Mouse (Mus musculus) kidney, embryonic 16.5 days (tissue): ENCODE data around the gene Tmem102. TPM values are rescaled to one million over a fixed set of nuclear protein-coding genes. Genes with fewer than 3 reads are reported as not detected.

ENCODE experiments used
- ATAC-seq: fragments of 200-750 bp; cut with Nextera tagmentation; 2 replicates; pipeline ENCODE4 v1.8.0; 2017; ENCODE audit warnings: moderate TSS enrichment; ENCODE audit not compliant: low FRiP score, low TSS enrichment
- H3K27ac ChIP-seq: fragments of 300-500 bp; sonication (generic); 2 replicates; pipeline ENCODE4 v1.5.1; 2014; ENCODE audit warnings: low read length
- H3K27me3 ChIP-seq: fragments of 300-500 bp; sonication (generic); 2 replicates; pipeline ENCODE4 v1.6.1; 2014; ENCODE audit warnings: low read length, control low read depth, mixed read lengths; ENCODE audit not compliant: insufficient read depth
- H3K36me3 ChIP-seq: fragments of 300-500 bp; sonication (generic); 2 replicates; pipeline ENCODE4 v1.6.1; 2014; ENCODE audit warnings: low read length, control low read depth, mixed read lengths; ENCODE audit not compliant: insufficient read depth
- H3K4me1 ChIP-seq: fragments of 300-500 bp; sonication (generic); 2 replicates; pipeline ENCODE4 v1.6.1; 2014; ENCODE audit warnings: low read length, control low read depth, mixed read lengths; ENCODE audit not compliant: insufficient read depth
- H3K4me2 ChIP-seq: fragments of 300-500 bp; sonication (generic); replicated peaks from 2 replicates; pipeline ENCODE4 v1.6.1; 2014; ENCODE audit warnings: low read depth, low read length
- H3K4me3 ChIP-seq: fragments of 300-500 bp; sonication (generic); 2 replicates; pipeline ENCODE4 v1.5.1; 2014; ENCODE audit warnings: mild to moderate bottlenecking, low read length
- H3K9ac ChIP-seq: fragments of 300-500 bp; sonication (generic); replicated peaks from 2 replicates; pipeline ENCODE4 v1.6.1; 2014; ENCODE audit warnings: low read length
- H3K9me3 ChIP-seq: fragments of 300-500 bp; sonication (generic); 2 replicates; pipeline ENCODE4 v1.6.1; 2016; ENCODE audit warnings: low read length, control low read depth
- WGBS: fragments of 180-500 bp; shearing (Covaris S2); extraction: QIAGEN DNeasy Blood & Tissue Kit; methylation state at CpG from one replicate; pipeline ENCODE4 v1.1.7; 2014; 5-methylcytosine and 5-hydroxymethylcytosine counted together
- polyA plus RNA-seq: library from polyadenylated mRNA; unstranded; fragments of >200 nt; fragmentation: Nextera tagmentation; extraction: Ambion mirVana; gene quantifications from 2 replicates; pipeline ENCODE4 v1.2.1, GENCODE M21; 2015

The Tmem102 gene
- polyA plus RNA-seq, 1 experiment from 2014 or later: 10.2 TPM

DNA sequence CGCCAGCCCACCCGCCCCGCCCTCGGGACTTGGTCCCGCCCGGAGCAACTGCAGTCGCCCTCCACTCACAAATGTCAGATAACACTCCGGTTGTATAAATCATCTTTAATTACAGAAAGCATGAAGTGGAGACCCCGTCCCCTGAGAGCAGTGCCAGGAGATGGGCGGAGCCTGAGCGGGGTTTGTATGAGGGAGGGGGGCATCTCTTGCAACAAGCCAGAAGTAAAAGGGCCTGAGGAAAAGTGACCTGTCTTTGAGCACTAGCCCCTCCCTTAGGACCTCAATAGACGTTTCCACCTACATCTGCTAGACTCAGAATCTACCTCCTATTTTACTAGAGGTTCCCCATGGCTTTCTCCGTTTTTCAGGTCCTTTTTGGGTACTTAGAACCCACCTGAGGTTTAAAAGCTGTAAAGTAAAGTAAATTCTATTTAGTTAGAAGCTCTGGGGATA lies 9.4 kb downstream of the Tmem102 start:
- Histone ChIP-seq H3K9ac (peak overlapping the region; percentile 73), H3K4me3 (peak overlapping the region; percentile 62), H3K4me2 (peak overlapping the region; percentile 96), H3K27me3 (peaks cover 5% of the 10 kb centered on the region; the same call in 1 of the 2 replicates), H3K4me1 (peaks cover 25% of the 10 kb centered on the region), H3K36me3 (no peaks in the 10 kb centered on the region), H3K27ac (no peak overlapping the region), H3K9me3 (no peaks in the 10 kb centered on the region)
- ATAC-seq: no peak
- WGBS: 2% methylated on average over 13 of the region's 13 CpGs

DNA sequence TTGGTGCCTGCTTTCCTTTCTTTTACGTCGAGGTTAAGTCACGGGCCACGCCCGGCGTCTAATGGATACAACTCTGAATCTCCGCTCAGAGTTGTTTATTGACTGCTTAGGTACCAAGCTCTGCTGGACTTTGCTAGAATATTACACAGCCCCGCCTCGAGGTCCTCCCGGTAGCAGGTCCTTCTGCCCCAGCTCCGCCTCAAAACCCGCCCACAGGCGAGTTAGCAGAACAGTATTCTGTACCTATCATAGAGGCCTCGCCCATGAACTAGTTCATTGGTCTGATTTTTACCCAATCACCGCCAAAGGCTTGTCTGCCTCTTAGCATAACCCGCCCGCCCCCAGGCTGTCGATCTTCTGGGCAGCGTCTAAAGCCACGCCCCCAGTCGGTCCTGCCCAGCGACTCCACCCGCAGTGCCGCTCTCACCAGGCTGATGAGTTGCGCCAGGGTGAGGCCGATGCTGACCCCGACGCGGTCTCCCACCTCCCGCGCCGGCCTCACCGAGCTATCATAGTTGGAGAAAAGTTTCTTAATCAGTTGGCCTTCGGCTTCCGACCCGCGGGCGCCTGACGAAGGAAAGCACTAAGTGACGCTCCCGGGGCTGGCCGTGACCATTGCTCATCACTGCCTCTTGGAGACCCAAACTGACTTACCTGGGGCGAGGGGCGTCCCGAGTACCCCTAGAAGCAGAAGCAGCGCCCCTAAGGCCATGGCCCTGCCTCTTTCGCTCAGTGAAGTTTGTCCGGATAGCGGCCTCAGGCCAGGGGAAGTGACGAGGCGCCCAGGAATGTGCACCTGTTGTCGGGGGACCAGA lies 10.0 kb downstream of the Tmem102 start, which contains the start of gene Chrnb1:
Chrnb1 (minus strand) TSS at position 776 of the 815 bp plus-strand sequence.
- no peaks in the 10 kb centered on the region for H3K9me3 ChIP-seq
- 2% methylated on average over 52 of the region's 52 CpGs for WGBS
- H3K4me2 ChIP-seq: peak within 1 kb of the TSS; percentile 96
- peaks cover 20% of the 10 kb centered on the region for H3K4me1 ChIP-seq
- peak within 1 kb of the TSS; percentile 62 for H3K4me3 ChIP-seq
- no peaks in the 10 kb centered on the region for H3K36me3 ChIP-seq
- peak; percentile 97 for ATAC-seq
- 0 out of 2 replicates have a peak within 1 kb of the TSS, but pooled peaks have one; percentile 43 for H3K27ac ChIP-seq
- H3K9ac ChIP-seq: peak within 1 kb of the TSS; percentile 73
- peaks cover 5% of the 10 kb centered on the region; the same call in 1 of the 2 replicates for H3K27me3 ChIP-seq

DNA sequence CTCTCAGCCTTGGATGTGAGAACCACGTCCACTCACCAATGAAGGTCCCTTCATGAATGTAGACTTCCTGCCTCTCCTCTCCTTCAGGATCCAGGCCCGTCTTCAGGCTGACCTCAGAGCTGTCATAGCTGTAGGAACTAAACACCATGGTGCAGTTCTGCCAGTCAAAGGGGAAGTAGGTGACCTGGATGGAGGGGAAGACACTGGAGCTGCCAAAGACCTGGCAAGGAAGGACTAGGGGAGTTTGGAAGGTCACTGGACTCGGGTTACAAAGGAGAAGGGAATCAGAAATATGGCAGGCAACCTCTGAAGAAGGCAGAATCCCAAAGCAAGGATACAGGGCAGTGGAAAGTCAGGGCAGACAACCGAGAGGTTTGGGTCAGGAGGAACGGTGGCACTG lies 12.0 kb downstream of the Tmem102 start:
- no peaks in the 10 kb centered on the region for H3K9me3 ChIP-seq
- H3K27me3 ChIP-seq: peaks cover 5% of the 10 kb centered on the region; the same call in 1 of the 2 replicates
- ATAC-seq: no peak
- no peak overlapping the region for H3K4me2 ChIP-seq
- 53% methylated on average over 5 of the region's 5 CpGs for WGBS
- H3K27ac ChIP-seq: no peak overlapping the region
- H3K36me3 ChIP-seq: no peaks in the 10 kb centered on the region
- no peak overlapping the region for H3K9ac ChIP-seq
- peaks cover 6% of the 10 kb centered on the region; the same call in 1 of the 2 replicates for H3K4me1 ChIP-seq
- H3K4me3 ChIP-seq: no peak overlapping the region

DNA sequence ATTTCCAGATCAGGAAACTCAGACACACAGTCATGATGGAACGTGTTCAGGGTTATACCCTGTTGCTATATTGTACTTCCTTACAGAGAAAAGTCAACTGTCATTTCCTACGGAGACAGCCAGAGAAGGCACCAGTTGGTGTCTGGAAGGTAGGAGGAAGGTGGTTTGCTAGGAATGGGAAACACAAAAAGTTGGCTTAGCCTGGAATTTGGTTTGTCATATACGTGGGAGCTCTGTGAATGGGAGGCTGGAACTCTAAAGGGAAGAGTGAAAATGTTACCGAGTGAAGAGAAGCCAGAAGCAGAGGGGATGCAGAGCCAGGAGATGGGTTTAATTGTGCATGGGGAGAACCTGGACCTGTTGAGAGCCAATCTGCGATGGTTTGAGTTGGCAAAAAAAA lies 14.0 kb downstream of the Tmem102 start:
- H3K4me2 ChIP-seq: no peak overlapping the region
- peaks cover 6% of the 10 kb centered on the region; the same call in 1 of the 2 replicates for H3K4me1 ChIP-seq
- H3K36me3 ChIP-seq: no peaks in the 10 kb centered on the region
- no peak overlapping the region for H3K9ac ChIP-seq
- 73% methylated on average over 5 of the region's 5 CpGs for WGBS
- no peak overlapping the region for H3K4me3 ChIP-seq
- ATAC-seq: no peak
- no peaks in the 10 kb centered on the region; the same call in 1 of the 2 replicates for H3K27me3 ChIP-seq
- H3K27ac ChIP-seq: no peak overlapping the region
- no peaks in the 10 kb centered on the region for H3K9me3 ChIP-seq

DNA sequence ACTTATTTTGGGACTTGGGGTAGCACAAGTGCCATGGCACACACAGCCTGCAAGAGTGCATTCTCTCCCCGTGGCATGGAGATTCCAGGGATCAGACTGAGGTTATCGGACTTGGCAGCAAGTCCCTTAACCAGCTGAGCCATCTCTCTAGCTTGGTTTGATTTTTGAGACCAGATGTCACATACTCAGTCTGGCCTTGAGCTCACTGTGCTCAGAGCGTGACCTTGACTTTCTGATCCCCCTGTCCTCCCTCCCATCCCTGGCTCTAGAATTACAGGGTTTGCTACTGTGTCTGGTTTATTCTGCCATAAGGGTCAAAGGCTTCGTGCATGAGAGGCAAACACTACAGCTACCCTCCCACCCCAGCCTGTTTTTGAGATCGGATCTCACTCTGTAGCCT lies 16.0 kb downstream of the Tmem102 start:
- no peak for ATAC-seq
- H3K27ac ChIP-seq: no peak overlapping the region
- no peak overlapping the region for H3K4me2 ChIP-seq
- H3K4me1 ChIP-seq: no peaks in the 10 kb centered on the region
- H3K9ac ChIP-seq: no peak overlapping the region
- H3K9me3 ChIP-seq: no peaks in the 10 kb centered on the region
- no peaks in the 10 kb centered on the region for H3K36me3 ChIP-seq
- H3K27me3 ChIP-seq: no peaks in the 10 kb centered on the region
- WGBS: 33% methylated on average over 5 of the region's 5 CpGs
- no peak overlapping the region for H3K4me3 ChIP-seq

DNA sequence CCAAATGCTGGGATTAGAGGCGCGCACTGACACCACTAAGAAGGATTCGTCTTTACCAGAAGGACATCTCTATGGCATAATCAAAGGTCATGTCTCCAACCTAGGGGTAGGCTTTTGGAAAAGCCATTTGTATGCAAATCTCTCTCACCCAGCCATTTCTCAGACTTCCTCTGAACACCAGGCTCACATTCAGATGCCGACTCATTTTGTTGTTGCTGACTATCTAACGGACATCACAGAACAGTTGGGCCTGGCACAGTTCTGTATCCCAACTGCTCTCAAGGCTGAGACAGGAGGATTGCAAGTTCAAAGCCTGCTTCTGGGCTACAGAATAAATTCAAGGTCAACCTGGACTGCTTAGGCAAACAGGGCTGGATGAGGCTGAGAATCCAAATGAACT lies 18.1 kb downstream of the Tmem102 start:
- Histone ChIP-seq H3K27ac (no peak overlapping the region), H3K4me1 (no peaks in the 10 kb centered on the region), H3K27me3 (no peaks in the 10 kb centered on the region), H3K36me3 (no peaks in the 10 kb centered on the region), H3K9me3 (no peaks in the 10 kb centered on the region), H3K4me2 (no peak overlapping the region), H3K9ac (no peak overlapping the region), H3K4me3 (no peak overlapping the region)
- 86% methylated on average over 5 of the region's 5 CpGs for WGBS
- no peak for ATAC-seq

DNA sequence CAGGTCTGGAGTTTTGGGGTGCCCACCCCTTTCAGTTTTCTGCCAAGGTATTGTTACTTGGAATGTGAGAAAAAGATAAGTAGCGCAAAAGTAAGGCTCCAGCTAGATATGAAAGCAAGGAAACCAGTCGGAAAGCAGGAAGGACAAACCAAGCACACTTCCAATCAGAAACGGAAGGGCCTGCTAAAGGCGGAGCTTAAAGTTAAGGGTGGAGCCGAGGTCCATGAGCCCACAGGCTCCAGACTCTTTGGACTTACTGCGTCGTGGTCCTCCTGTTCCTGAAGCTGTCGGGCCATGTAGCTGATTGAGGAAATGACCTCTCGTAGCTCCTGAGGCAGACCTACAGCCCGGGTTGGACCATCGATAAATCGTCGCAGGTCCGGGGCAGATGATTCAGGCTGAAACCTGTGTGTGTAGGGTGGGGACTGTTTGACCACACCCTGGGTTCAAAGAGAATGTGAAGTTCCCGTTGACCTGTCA lies 20.6 kb downstream of the Tmem102 start:
- 32% methylated on average over 15 of the region's 15 CpGs for WGBS

DNA sequence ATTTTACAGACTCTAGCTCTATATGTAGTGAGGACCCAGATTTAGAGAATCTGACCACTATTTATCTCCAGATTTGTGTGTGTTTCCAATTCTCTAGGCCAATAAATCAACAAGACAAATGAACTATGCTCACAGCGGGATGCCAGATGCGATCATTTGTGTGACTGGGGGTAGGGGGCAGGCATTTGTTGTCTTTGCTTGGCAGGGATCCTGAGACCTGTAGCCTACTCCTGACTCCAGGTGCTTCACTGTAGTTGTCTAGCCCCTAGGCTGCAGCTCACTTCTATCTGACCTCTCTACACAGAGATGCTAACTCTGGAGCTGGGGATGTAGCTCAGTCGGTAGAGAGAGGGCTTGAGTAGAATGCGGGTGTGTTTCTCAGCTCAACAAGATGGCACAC lies 23.6 kb downstream of the Tmem102 start:
- no peaks in the 10 kb centered on the region for H3K9me3 ChIP-seq
- no peak overlapping the region for H3K4me2 ChIP-seq
- H3K27ac ChIP-seq: no peak overlapping the region
- 28% methylated on average over 4 of the region's 4 CpGs for WGBS
- no peak overlapping the region for H3K9ac ChIP-seq
- 0 out of 2 replicates have a peak, but pooled peaks cover 3% of the 10 kb centered on the region for H3K27me3 ChIP-seq
- ATAC-seq: no peak
- no peaks in the 10 kb centered on the region for H3K36me3 ChIP-seq
- peaks cover 12% of the 10 kb centered on the region; the same call in 1 of the 2 replicates for H3K4me1 ChIP-seq
- H3K4me3 ChIP-seq: no peak overlapping the region

More for the DNA sequence above, 20.6 kb downstream of the Tmem102 start:
- Histone ChIP-seq H3K9ac (no peak overlapping the region; the same call in 1 of the 2 replicates), H3K9me3 (no peaks in the 10 kb centered on the region), H3K36me3 (no peaks in the 10 kb centered on the region), H3K4me3 (peak overlapping the region; percentile 18; the same call in 1 of the 2 replicates), H3K4me2 (peak overlapping the region; percentile 36), H3K4me1 (no peaks in the 10 kb centered on the region), H3K27me3 (no peaks in the 10 kb centered on the region), H3K27ac (no peak overlapping the region)
- ATAC-seq: no peak

DNA sequence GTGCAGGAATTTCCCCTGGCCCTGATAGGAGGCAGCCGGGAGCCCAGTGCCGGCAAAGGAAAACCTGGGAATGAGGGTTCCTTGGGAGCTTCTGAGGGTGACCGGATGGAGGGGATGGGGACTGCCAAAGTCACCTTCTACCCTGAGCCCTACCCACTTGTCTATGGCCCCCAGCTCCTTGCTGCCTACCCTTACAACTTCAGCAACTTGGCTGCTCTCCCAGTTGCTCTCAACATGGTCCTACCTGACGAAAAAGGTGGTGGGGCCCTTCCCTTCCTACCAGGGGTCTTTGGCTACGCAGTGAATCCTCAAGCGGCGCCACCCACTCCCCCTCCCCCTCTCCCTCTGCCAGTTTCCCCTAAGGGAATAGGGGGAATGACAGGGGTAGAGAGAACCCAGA lies 26.4 kb downstream of the Tmem102 start:
- WGBS: 55% methylated on average over 7 of the region's 7 CpGs
- Histone ChIP-seq H3K27me3 (0 out of 2 replicates have a peak, but pooled peaks cover 3% of the 10 kb centered on the region), H3K4me1 (peaks cover 19% of the 10 kb centered on the region; the same call in 1 of the 2 replicates), H3K36me3 (no peaks in the 10 kb centered on the region), H3K9ac (no peak overlapping the region), H3K4me3 (no peak overlapping the region), H3K9me3 (no peaks in the 10 kb centered on the region), H3K4me2 (no peak overlapping the region; the same call in 1 of the 2 replicates), H3K27ac (no peak overlapping the region)
- no peak for ATAC-seq
